Mouse (Mus musculus) hindbrain, embryonic 16.5 days (tissue): Measurements from ENCODE around the gene Aldh1a3. TPM values are rescaled to one million over a fixed set of nuclear protein-coding genes. Genes with fewer than 3 reads are reported as not detected.
A peak's percentile ranks its signal among the peaks of the same experiment; 100 is the strongest.

ENCODE experiments used
- ATAC-seq: fragments of 200-750 bp; cut with Nextera tagmentation; 2 replicates; pipeline ENCODE4 v1.8.0; 2017; ENCODE audit warnings: moderate TSS enrichment, moderate library complexity
- H3K27ac ChIP-seq: fragments of 300-500 bp; sonication (generic); 2 replicates; pipeline ENCODE4 v1.5.1; 2014; ENCODE audit warnings: low read depth, mild to moderate bottlenecking, control low read depth, low read length, moderate library complexity
- H3K27me3 ChIP-seq: fragments of 300-500 bp; sonication (generic); replicated peaks from 2 replicates; pipeline ENCODE4 v1.6.1; 2014; ENCODE audit warnings: low read length; ENCODE audit not compliant: control insufficient read depth, insufficient read depth
- H3K36me3 ChIP-seq: fragments of 300-500 bp; sonication (generic); 2 replicates; pipeline ENCODE4 v1.6.1; 2014; ENCODE audit warnings: mild to moderate bottlenecking, low read length, moderate library complexity, mixed read lengths; ENCODE audit not compliant: control insufficient read depth, insufficient read depth
- H3K4me1 ChIP-seq: fragments of 300-500 bp; sonication (generic); 2 replicates; pipeline ENCODE4 v1.6.1; 2014; ENCODE audit warnings: low read depth, low read length; ENCODE audit not compliant: control insufficient read depth, insufficient read depth
- H3K4me2 ChIP-seq: fragments of 300-500 bp; sonication (generic); 2 replicates; pipeline ENCODE4 v1.6.1; 2014; ENCODE audit warnings: mild to moderate bottlenecking, low read length, control low read depth, moderate library complexity
- H3K4me3 ChIP-seq: fragments of 300-500 bp; sonication (generic); 2 replicates; pipeline ENCODE4 v1.5.1; 2014; ENCODE audit warnings: mild to moderate bottlenecking, low read length, control low read depth, moderate library complexity
- H3K9ac ChIP-seq: fragments of 300-500 bp; sonication (generic); 2 replicates; pipeline ENCODE4 v1.6.1; 2014; ENCODE audit warnings: low read depth, mild to moderate bottlenecking, control low read depth, low read length, moderate library complexity
- H3K9me3 ChIP-seq: fragments of 300-500 bp; sonication (generic); 2 replicates; pipeline ENCODE4 v1.6.1; 2014; ENCODE audit warnings: mild to moderate bottlenecking, low read length, moderate library complexity; ENCODE audit not compliant: control insufficient read depth
- WGBS: fragments of 180-500 bp; shearing (Covaris S2); extraction: QIAGEN DNeasy Blood & Tissue Kit; methylation state at CpG from one replicate; pipeline ENCODE4 v1.1.7; 2014; 5-methylcytosine and 5-hydroxymethylcytosine counted together
- polyA plus RNA-seq: library from polyadenylated mRNA; unstranded; fragments of >200 nt; fragmentation: Nextera tagmentation; extraction: Ambion mirVana; gene quantifications from 2 replicates; pipeline ENCODE4 v1.2.1, GENCODE M21; 2015

Aldh1a3 gene
- polyA plus RNA-seq, 1 experiment from 2014 or later: 2.5 TPM

GRCm38 (mm10) chr7:66427053-66427436 is 272 bp downstream of the Aldh1a3 start:
- Histone ChIP-seq H3K9me3 (no peaks in the 10 kb centered on the region), H3K4me3 (peak overlapping the region; percentile 38), H3K4me1 (peaks cover 12% of the 10 kb centered on the region), H3K4me2 (peak overlapping the region; percentile 71), H3K27me3 (peaks cover 29% of the 10 kb centered on the region), H3K36me3 (no peaks in the 10 kb centered on the region), H3K27ac (no peak overlapping the region), H3K9ac (peak overlapping the region; percentile 15; the same call in 1 of the 2 replicates)
- ATAC-seq: no peak
- under 1% methylated on average over 23 of the region's 23 CpGs for WGBS

GRCm38 (mm10) chr7:66421903-66422302 is 5.4 kb downstream of the Aldh1a3 start:
- WGBS: 77% methylated on average over 8 of the region's 8 CpGs
- ATAC-seq: no peak
- no peaks in the 10 kb centered on the region for H3K9me3 ChIP-seq
- no peak overlapping the region for H3K9ac ChIP-seq
- no peak overlapping the region for H3K4me3 ChIP-seq
- no peaks in the 10 kb centered on the region for H3K36me3 ChIP-seq
- no peak overlapping the region for H3K4me2 ChIP-seq
- peaks cover under 1% of the 10 kb centered on the region for H3K4me1 ChIP-seq
- peaks cover 13% of the 10 kb centered on the region for H3K27me3 ChIP-seq
- H3K27ac ChIP-seq: no peak overlapping the region

GRCm38 (mm10) chr7:66418981-66419380 is 8.3 kb downstream of the Aldh1a3 start:
- H3K9ac ChIP-seq: no peak overlapping the region
- H3K4me1 ChIP-seq: no peaks in the 10 kb centered on the region
- H3K9me3 ChIP-seq: no peaks in the 10 kb centered on the region
- H3K27me3 ChIP-seq: no peaks in the 10 kb centered on the region
- H3K27ac ChIP-seq: no peak overlapping the region
- no peak overlapping the region for H3K4me3 ChIP-seq
- no peaks in the 10 kb centered on the region for H3K36me3 ChIP-seq
- no peak for ATAC-seq
- 50% methylated on average over 12 of the region's 12 CpGs for WGBS
- no peak overlapping the region for H3K4me2 ChIP-seq

GRCm38 (mm10) chr7:66416829-66417228 is 10.5 kb downstream of the Aldh1a3 start:
- Histone ChIP-seq H3K9ac (no peak overlapping the region), H3K4me2 (no peak overlapping the region), H3K27me3 (no peaks in the 10 kb centered on the region), H3K9me3 (no peaks in the 10 kb centered on the region), H3K4me3 (no peak overlapping the region), H3K36me3 (no peaks in the 10 kb centered on the region), H3K27ac (no peak overlapping the region), H3K4me1 (peaks cover 7% of the 10 kb centered on the region; the same call in 1 of the 2 replicates)
- WGBS: 89% methylated on average over 4 of the region's 4 CpGs
- no peak for ATAC-seq

DNA sequence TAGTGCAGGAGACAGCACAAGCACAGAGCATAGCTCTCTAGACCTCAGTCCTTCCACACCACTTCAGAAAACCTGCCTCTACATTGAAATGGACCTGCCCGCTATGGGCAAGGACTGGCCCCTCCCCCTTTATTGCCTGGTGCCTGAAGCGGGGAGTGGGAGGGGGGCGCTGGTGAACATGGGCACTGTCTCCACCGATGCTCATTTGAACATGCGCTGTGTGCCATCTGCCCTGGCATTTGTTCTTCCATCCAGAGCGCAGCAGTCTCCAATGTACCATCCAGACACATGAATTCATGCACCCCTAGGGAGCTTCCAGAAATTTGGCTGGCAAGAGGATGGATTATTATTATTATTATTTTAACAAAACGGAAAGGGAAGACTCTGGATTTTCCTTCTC is 14.2 kb downstream of the Aldh1a3 start:
- ATAC-seq: peak; percentile 72
- H3K36me3 ChIP-seq: no peaks in the 10 kb centered on the region

GRCm38 (mm10) chr7:66409433-66409832 is 17.9 kb downstream of the Aldh1a3 start:
- H3K4me3 ChIP-seq: no peak overlapping the region

More for the DNA sequence above, 14.2 kb downstream of the Aldh1a3 start:
- Histone ChIP-seq H3K4me1 (peaks cover 7% of the 10 kb centered on the region; the same call in 1 of the 2 replicates), H3K27ac (no peak overlapping the region), H3K9ac (no peak overlapping the region), H3K27me3 (no peaks in the 10 kb centered on the region), H3K4me3 (no peak overlapping the region), H3K9me3 (no peaks in the 10 kb centered on the region), H3K4me2 (no peak overlapping the region)
- 55% methylated on average over 7 of the region's 7 CpGs for WGBS

DNA sequence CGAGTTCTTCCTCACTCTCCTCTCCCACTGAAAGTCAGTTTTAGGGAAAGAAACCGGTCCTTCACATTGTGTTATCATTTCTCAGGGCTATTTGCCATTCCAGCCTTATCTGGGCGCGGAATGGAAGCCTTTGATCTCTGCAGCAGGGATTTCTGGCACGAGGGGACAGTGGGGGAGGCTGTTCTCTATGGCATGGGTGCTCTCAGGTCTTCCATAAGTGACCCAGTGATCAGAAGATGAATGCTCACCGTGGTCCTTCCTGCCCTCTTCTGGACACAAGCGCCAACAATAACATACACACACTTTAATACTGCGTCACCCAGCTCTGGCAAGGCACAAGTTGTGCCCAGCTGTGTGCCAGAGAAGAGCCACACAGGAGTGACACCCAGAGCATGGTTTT is 20.3 kb downstream of the Aldh1a3 start:
- Histone ChIP-seq H3K4me2 (no peak overlapping the region), H3K4me1 (no peaks in the 10 kb centered on the region), H3K27ac (no peak overlapping the region), H3K36me3 (no peaks in the 10 kb centered on the region), H3K9me3 (no peaks in the 10 kb centered on the region), H3K4me3 (no peak overlapping the region), H3K9ac (no peak overlapping the region), H3K27me3 (no peaks in the 10 kb centered on the region)
- 82% methylated on average over 8 of the region's 8 CpGs for WGBS
- no peak for ATAC-seq

More at GRCm38 (mm10) chr7:66409433-66409832, 17.9 kb downstream of the Aldh1a3 start:
- no peaks in the 10 kb centered on the region for H3K36me3 ChIP-seq
- H3K9me3 ChIP-seq: no peaks in the 10 kb centered on the region
- peaks cover 7% of the 10 kb centered on the region; the same call in 1 of the 2 replicates for H3K4me1 ChIP-seq
- WGBS: 69% methylated on average over 6 of the region's 6 CpGs
- no peak overlapping the region for H3K4me2 ChIP-seq
- no peaks in the 10 kb centered on the region for H3K27me3 ChIP-seq
- no peak overlapping the region for H3K27ac ChIP-seq
- peak; percentile 31; the same call in 1 of the 2 replicates for ATAC-seq
- no peak overlapping the region for H3K9ac ChIP-seq

- no peak overlapping the region for H3K4me3 ChIP-seq
- H3K9ac ChIP-seq: no peak overlapping the region
- no peak overlapping the region for H3K27ac ChIP-seq
- ATAC-seq: no peak
- no peaks in the 10 kb centered on the region for H3K36me3 ChIP-seq
- H3K9me3 ChIP-seq: no peaks in the 10 kb centered on the region
- H3K27me3 ChIP-seq: no peaks in the 10 kb centered on the region
- 58% methylated on average over 13 of the region's 13 CpGs for whole genome bisulfite sequencing
- H3K4me2 ChIP-seq: no peak overlapping the region
- H3K4me1 ChIP-seq: no peaks in the 10 kb centered on the region
Measured at GRCm38 (mm10) chr7:66405951-66406721, 21.2 kb downstream of the Aldh1a3 start.

- WGBS: 65% methylated on average over 11 of the region's 11 CpGs
- no peaks in the 10 kb centered on the region for H3K4me1 ChIP-seq
- H3K4me3 ChIP-seq: no peak overlapping the region
- H3K4me2 ChIP-seq: no peak overlapping the region
- no peaks in the 10 kb centered on the region for H3K27me3 ChIP-seq
- no peak overlapping the region for H3K9ac ChIP-seq
- H3K27ac ChIP-seq: no peak overlapping the region
- no peaks in the 10 kb centered on the region for H3K36me3 ChIP-seq
- ATAC-seq: no peak
- no peaks in the 10 kb centered on the region for H3K9me3 ChIP-seq
Measured at GRCm38 (mm10) chr7:66405541-66405940, 21.8 kb downstream of the Aldh1a3 start.
